In genomic region chr8:92856273-92856986, GRCm38 (mm10) we compare ENCODE assay signal across 13 mouse cellular contexts. TPM values are rescaled to one million over a fixed set of nuclear protein-coding genes. Genes with fewer than 3 reads are reported as not detected.
DNase-seq lines count a peak whose midpoint lies in the region; ATAC-seq and TF ChIP-seq lines count a peak whose summit lies in the region.
"Had no signal": no experiment of that assay in that cellular context is flagged by ENCODE, and none has a peak within 500 bp of the region (broad histone marks: within the 10 kb centered on the region; RNA-seq: fewer than 3 reads in every experiment).

No protein-coding gene starts in this region.

- peaks cover 16% of the 10 kb centered on the region; the same call in 1 of the 2 replicates for H3K4me1 ChIP-seq in heart, embryonic 13.5 days
- peaks cover 13% of the 10 kb centered on the region for H3K4me1 ChIP-seq in thymus, adult 2 months (replicated peaks; ENCODE audit: control insufficient read depth, insufficient read depth, low read length)
- peaks cover 20% of the 10 kb centered on the region for H3K4me1 ChIP-seq in limb, embryonic 15.5 days
- H3K4me1 ChIP-seq in stomach, embryonic 16.5 days (ENCODE audit: control insufficient read depth, insufficient read depth, low read length) = peaks cover 18% of the 10 kb centered on the region

- H3K36me3 ChIP-seq in heart, embryonic 13.5 days = peaks cover 17% of the 10 kb centered on the region
- H3K36me3 ChIP-seq in thymus, adult 2 months (ENCODE audit: control insufficient read depth, insufficient read depth, low read length) = no peaks in the 10 kb centered on the region
- peaks cover 13% of the 10 kb centered on the region for H3K36me3 ChIP-seq in limb, embryonic 15.5 days
- no peaks in the 10 kb centered on the region for H3K36me3 ChIP-seq in stomach, embryonic 16.5 days (ENCODE audit: control insufficient read depth, insufficient read depth, low read length)

- no peak for DNase-seq in heart, postnatal 25 days (ENCODE audit: low spot score)
- no peak for DNase-seq in thymus, adult 2 months
- no peak for DNase-seq in thymus, postnatal 25 days
- no peak for DNase-seq in embryo, embryonic 10.5 days (ENCODE audit: low spot score)
- no peak for DNase-seq in embryo, embryonic 10 days (ENCODE audit: low spot score)
- DNase-seq: adrenal gland, postnatal 14 days; kidney, postnatal 4 days; thymus, postnatal 36 days had no signal

- peaks cover 5% of the 10 kb centered on the region; the same call in 1 of the 2 replicates for H3K9me3 ChIP-seq in heart, embryonic 13.5 days
- H3K9me3 ChIP-seq in limb, embryonic 15.5 days = no peaks in the 10 kb centered on the region
- no peaks in the 10 kb centered on the region for H3K9me3 ChIP-seq in stomach, embryonic 16.5 days (replicated peaks; ENCODE audit: control insufficient read depth, low read length)

- H3K27me3 ChIP-seq in heart, embryonic 13.5 days (replicated peaks) = peaks cover 28% of the 10 kb centered on the region
- H3K27me3 ChIP-seq in thymus, adult 2 months (ENCODE audit: control insufficient read depth, insufficient read depth, low read length) = no peaks in the 10 kb centered on the region; the same call in 1 of the 2 replicates
- H3K27me3 ChIP-seq in limb, embryonic 15.5 days = no peaks in the 10 kb centered on the region
- H3K27me3 ChIP-seq in stomach, embryonic 16.5 days (ENCODE audit: control insufficient read depth, insufficient read depth, low read length) = no peaks in the 10 kb centered on the region; the same call in 1 of the 2 replicates
- H3K27me3 ChIP-seq: CH12.LX had no signal

- TF ChIP-seq POLR2A in thymus, adult 2 months (IDR thresholded peaks at IDR 0.05; ENCODE audit: control insufficient read depth, extremely low read depth, insufficient read depth, low read length, poor library complexity) = no peak

- H3K4me3 ChIP-seq in heart, embryonic 13.5 days = peak overlapping the region; percentile 74
- H3K4me3 ChIP-seq in thymus, adult 2 months (ENCODE audit: control insufficient read depth, insufficient read depth, low read length) = 0 out of 2 replicates have a peak overlapping the region, but pooled peaks have one; percentile 40
- H3K4me3 ChIP-seq in limb, embryonic 15.5 days = peak overlapping the region; percentile 65
- H3K4me3 ChIP-seq in stomach, embryonic 16.5 days (replicated peaks; ENCODE audit: low read length) = peak overlapping the region; percentile 73
- H3K4me3 ChIP-seq: myocyte had no signal

- intact Hi-C loops in heart, postnatal 25 days (cut with DNase I) = no loop called here

- no peak for ATAC-seq in heart, embryonic 13.5 days (ENCODE audit: extremely low read depth, insufficient number of reproducible peaks, low FRiP score, low TSS enrichment)
- ATAC-seq in limb, embryonic 15.5 days (ENCODE audit: insufficient number of reproducible peaks, low FRiP score, low TSS enrichment, low read depth) = no peak
- ATAC-seq in stomach, embryonic 16.5 days (ENCODE audit: insufficient read depth, low FRiP score) = no peak

- no peak overlapping the region for H3K27ac ChIP-seq in heart, embryonic 13.5 days (replicated peaks)
- H3K27ac ChIP-seq in thymus, adult 2 months (ENCODE audit: control insufficient read depth, insufficient read depth, low read length) = no peak overlapping the region
- H3K27ac ChIP-seq in limb, embryonic 15.5 days = no peak overlapping the region
- H3K27ac ChIP-seq in stomach, embryonic 16.5 days (ENCODE audit: low read length) = no peak overlapping the region

- no peak overlapping the region for H3K9ac ChIP-seq in heart, embryonic 13.5 days
- H3K9ac ChIP-seq in limb, embryonic 15.5 days = no peak overlapping the region
- peak overlapping the region; percentile 83; the same call in 1 of the 2 replicates for H3K9ac ChIP-seq in stomach, embryonic 16.5 days (ENCODE audit: low read length)

- no peak for TF ChIP-seq CTCF in thymus, adult 2 months (IDR thresholded peaks at IDR 0.05; ENCODE audit: borderline replicate concordance, control insufficient read depth, extremely low read depth, insufficient read depth, low read length, poor library complexity)

- H3K4me2 ChIP-seq in heart, embryonic 13.5 days = peak overlapping the region; percentile 92
- peak overlapping the region; percentile 87 for H3K4me2 ChIP-seq in limb, embryonic 15.5 days
- peak overlapping the region; percentile 68 for H3K4me2 ChIP-seq in stomach, embryonic 16.5 days (ENCODE audit: low read depth, low read length)

- 65% methylated on average over 7 of the region's 7 CpGs for WGBS in heart, embryonic 13.5 days
- WGBS in thymus, adult 2 months = 5% methylated on average over 7 of the region's 7 CpGs
- WGBS in limb, embryonic 15.5 days = 73% methylated on average over 7 of the region's 7 CpGs
- WGBS in stomach, embryonic 16.5 days = 73% methylated on average over 7 of the region's 7 CpGs

RNA-seq across cellular contexts. Expression of gene Lpcat2, which starts 1.3 kb away (rescaled TPM):
- 3.5 and 3.9 TPM in 2 replicates for polyA plus RNA-seq in heart, embryonic 13.5 days (2015; fragmentation: Nextera tagmentation; extraction: Ambion mirVana)
- total RNA-seq in heart, postnatal 25 days (2021) = 1 to 10 TPM; 1.0 to 1.6 TPM
- polyA plus RNA-seq in thymus, adult 2 months (2012; rRNA removed) = 11.6 and 14.2 TPM in 2 replicates
- 12.7 and 14.7 TPM in 2 replicates for polyA plus RNA-seq in limb, embryonic 15.5 days (2015; fragmentation: Nextera tagmentation; extraction: Ambion mirVana)
- 12.2 and 13.2 TPM in 2 replicates for polyA plus RNA-seq in stomach, embryonic 16.5 days (2015; fragmentation: Nextera tagmentation; extraction: Ambion mirVana)
- total RNA-seq: CH12.LX had no signal

RNA-seq across cellular contexts. Expression of gene Mmp2, which starts 29.3 kb away (rescaled TPM):
- polyA plus RNA-seq in heart, embryonic 13.5 days (2015; fragmentation: Nextera tagmentation; extraction: Ambion mirVana) = 109 and 112 TPM in 2 replicates
- total RNA-seq in heart, postnatal 25 days (2021) = 100 to 1,000 TPM in 1 of 2 experiments, 10 to 100 TPM in 1; 94.3 to 106 TPM
- 41.5 and 55.9 TPM in 2 replicates for polyA plus RNA-seq in thymus, adult 2 months (2012; rRNA removed)
- polyA plus RNA-seq in limb, embryonic 15.5 days (2015; fragmentation: Nextera tagmentation; extraction: Ambion mirVana) = 288 and 295 TPM in 2 replicates
- polyA plus RNA-seq in stomach, embryonic 16.5 days (2015; fragmentation: Nextera tagmentation; extraction: Ambion mirVana) = 149 and 166 TPM in 2 replicates
- total RNA-seq: CH12.LX had no signal

RNA-seq across cellular contexts. Expression of gene Capns2, which starts 44.8 kb away (rescaled TPM):
- polyA plus RNA-seq in heart, embryonic 13.5 days (2015; fragmentation: Nextera tagmentation; extraction: Ambion mirVana) = 0.29 TPM in 1 of 2 replicates, not detected in the other
- total RNA-seq in heart, postnatal 25 days (2021) = not detected
- 0.22 and 0.66 TPM in 2 replicates for polyA plus RNA-seq in thymus, adult 2 months (2012; rRNA removed)
- polyA plus RNA-seq in limb, embryonic 15.5 days (2015; fragmentation: Nextera tagmentation; extraction: Ambion mirVana) = 107 and 113 TPM in 2 replicates
- 19.5 and 32.7 TPM in 2 replicates for polyA plus RNA-seq in stomach, embryonic 16.5 days (2015; fragmentation: Nextera tagmentation; extraction: Ambion mirVana)
- total RNA-seq: adrenal gland, postnatal 14 days; CH12.LX had no signal

Comparison
In these comparisons a context has a peak if more than half of its experiments do, and no peak if none do; other contexts are left out.
1. RNA of gene Capns2, which starts 44.8 kb away (polyA plus RNA-seq): 107 to 113 TPM in limb, embryonic 15.5 days and 19.5 to 32.7 TPM in stomach, embryonic 16.5 days; 0.22 to 0.66 TPM in thymus, adult 2 months and 0.29 TPM in heart, embryonic 13.5 days; every median in the first group is over 10 times any median in the second.
2. Peak in every context shown above with its lines, with median percentiles within 50 percentile points of each other: H3K4me2 ChIP-seq and H3K4me3 ChIP-seq.